Mouse (Mus musculus) thymus, postnatal 4 days (tissue): Measurements from ENCODE around the gene Arid5a.

Source experiments
- DNase-seq: peaks from one replicate; pipeline ENCODE4 v3.0.0; 2021

Arid5a gene

GRCm38 (mm10) chr1:36296466-36297149 is 10.9 kb upstream of the Arid5a start:
- no peak for DNase-seq

GRCm38 (mm10) chr1:36298107-36298506 is 9.4 kb upstream of the Arid5a start:
- no peak for DNase-seq

GRCm38 (mm10) chr1:36299126-36299525 is 8.4 kb upstream of the Arid5a start:
- DNase-seq, result no peak

- no peak for DNase-seq
These were observed 7.9 kb upstream of the Arid5a start for GRCm38 (mm10) chr1:36299676-36300075.

- DNase-seq, result no peak
These were observed 7.0 kb upstream of the Arid5a start for GRCm38 (mm10) chr1:36300486-36300885.

GRCm38 (mm10) chr1:36302273-36302672 is 5.3 kb upstream of the Arid5a start:
- DNase-seq, result no peak

GRCm38 (mm10) chr1:36302957-36303356 is 4.6 kb upstream of the Arid5a start:
- DNase-seq, result no peak

- peak; percentile 62 for DNase-seq
These were observed 3.9 kb upstream of the Arid5a start for GRCm38 (mm10) chr1:36303381-36304320.

GRCm38 (mm10) chr1:36304764-36305163 is 2.8 kb upstream of the Arid5a start:
- DNase-seq, result no peak

GRCm38 (mm10) chr1:36306120-36306519 is 1.4 kb upstream of the Arid5a start:
- DNase-seq, result no peak

- no peak for DNase-seq
These were observed 425 bp upstream of the Arid5a start for GRCm38 (mm10) chr1:36307121-36307494.

- peak; percentile 58 for DNase-seq
These were observed 943 bp downstream of the Arid5a start for GRCm38 (mm10) chr1:36308451-36308901.

GRCm38 (mm10) chr1:36308966-36309475 is 1.5 kb downstream of the Arid5a start:
- no peak for DNase-seq

GRCm38 (mm10) chr1:36309498-36309901 is 2.0 kb downstream of the Arid5a start:
- no peak for DNase-seq

- no peak for DNase-seq
These were observed 7.6 kb downstream of the Arid5a start for GRCm38 (mm10) chr1:36314959-36315775.

- DNase-seq, result no peak
These were observed 8.2 kb downstream of the Arid5a start for GRCm38 (mm10) chr1:36315776-36316100.

GRCm38 (mm10) chr1:36321164-36321563 is 13.6 kb downstream of the Arid5a start:
- DNase-seq, result no peak

- DNase-seq, result peak; percentile 58
These were observed 14.5 kb downstream of the Arid5a start for GRCm38 (mm10) chr1:36321829-36322573.

GRCm38 (mm10) chr1:36323076-36323475 is 15.5 kb downstream of the Arid5a start:
- DNase-seq, result no peak

GRCm38 (mm10) chr1:36323746-36324448 is 16.4 kb downstream of the Arid5a start:
- no peak for DNase-seq

GRCm38 (mm10) chr1:36325900-36326321 is 18.4 kb downstream of the Arid5a start:
- no peak for DNase-seq

- DNase-seq, result no peak
These were observed 19.3 kb downstream of the Arid5a start for GRCm38 (mm10) chr1:36326815-36327214.
